Mouse (Mus musculus) bone marrow, adult 2 months (tissue): ENCODE measurements at regions not wholly inside any gene's neighbourhood (a gene's known extent, or its start where the extent isn't known, plus 50 kb on each side); places are given as distances from the start of the nearest gene placed in this dataset.

Source experiments
- H3K27ac ChIP-seq: fragments of 200-500 bp; 2 replicates; pipeline ENCODE4 v1.5.1; 2012; ENCODE audit warnings: low read depth, mild to moderate bottlenecking, control low read depth, inconsistent platforms, low read length; ENCODE audit not compliant: control insufficient read depth, poor library complexity, insufficient read depth
- H3K4me1 ChIP-seq: fragments of 200-500 bp; 2 replicates; pipeline ENCODE4 v1.6.1; 2011; ENCODE audit warnings: low read length; ENCODE audit not compliant: control insufficient read depth, insufficient read depth
- H3K4me3 ChIP-seq: fragments of 200-500 bp; replicated peaks from 2 replicates; pipeline ENCODE3; 2011; ENCODE audit warnings: mild to moderate bottlenecking, low read depth, low read length, control low read depth; ENCODE audit not compliant: control insufficient read depth
- CTCF ChIP-seq: fragments of 200-500 bp; IDR thresholded peaks from 2 replicates; pipeline ENCODE4 v1.5.1; 2011; ENCODE audit warnings: low read length, control low read depth; ENCODE audit not compliant: control insufficient read depth, insufficient read depth
- POLR2A ChIP-seq: fragments of 200-500 bp; IDR thresholded peaks from 2 replicates; pipeline ENCODE4 v1.6.1; 2011; ENCODE audit warnings: low read depth, mild to moderate bottlenecking, control low read depth, low read length, borderline replicate concordance; ENCODE audit not compliant: control insufficient read depth
- WGBS: fragments of 180-500 bp; shearing (Covaris S2); methylation state at CpG from one replicate; pipeline ENCODE4 v1.1.7; 2018; 5-methylcytosine and 5-hydroxymethylcytosine counted together

DNA sequence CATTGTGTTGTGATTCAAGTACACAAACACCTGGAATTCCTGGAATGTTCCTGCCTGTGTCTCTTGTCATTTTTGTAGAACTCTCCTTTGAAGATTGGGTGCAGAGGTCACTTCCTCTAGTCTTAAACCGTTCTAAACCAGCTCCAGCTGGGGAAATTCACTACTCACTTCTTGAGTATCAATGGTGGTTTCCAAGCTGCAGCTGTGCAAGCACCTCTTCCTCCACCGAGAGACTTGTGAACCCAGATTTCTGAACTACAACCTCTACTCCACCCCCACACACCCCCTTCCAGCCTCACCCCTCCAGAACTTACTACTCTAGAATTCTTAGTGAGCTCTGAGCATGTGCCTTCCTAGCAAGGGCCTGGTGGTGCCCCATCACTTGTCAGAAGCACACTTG lies 1387.0 kb downstream of the Gsdmc2 start:
- H3K4me3 ChIP-seq, result no peak overlapping the region
- TF ChIP-seq POLR2A, result no peak
- TF ChIP-seq CTCF, result no peak
- H3K27ac ChIP-seq, result no peak overlapping the region
- H3K4me1 ChIP-seq, result no peaks in the 10 kb centered on the region; the same call in 1 of the 2 replicates
- 23% methylated on average over 2 of the region's 2 CpGs for WGBS

DNA sequence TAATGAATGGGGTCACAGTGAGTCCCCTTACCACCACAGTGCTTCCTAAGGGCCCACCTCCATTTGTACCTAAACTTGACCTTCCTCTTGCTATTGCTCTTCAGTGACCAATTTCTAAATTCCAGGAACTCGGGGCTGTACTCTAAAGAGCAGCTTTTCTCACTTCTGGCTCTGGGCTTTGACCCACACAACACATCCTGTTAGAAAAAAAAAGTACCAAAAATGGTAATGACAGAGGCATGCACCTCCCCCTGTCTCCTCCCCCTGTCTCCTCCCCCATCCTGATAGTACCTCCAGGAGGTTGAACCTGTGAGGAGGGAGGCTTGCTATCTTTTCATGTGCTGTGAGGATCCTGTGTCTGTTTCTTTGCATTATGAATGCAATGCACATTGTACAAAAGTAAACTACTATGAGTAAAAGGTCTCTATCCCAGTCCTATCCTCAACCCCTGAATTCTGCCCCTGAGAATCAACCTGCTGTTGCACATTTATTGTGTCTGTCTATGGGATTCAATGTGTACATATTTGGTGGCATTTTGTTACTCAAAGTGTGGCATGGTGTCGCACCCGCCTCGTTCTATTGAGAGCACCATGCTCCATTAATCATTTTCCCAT lies 1387.8 kb downstream of the Gsdmc2 start:
- Histone ChIP-seq H3K4me1 (no peaks in the 10 kb centered on the region; the same call in 1 of the 2 replicates), H3K4me3 (no peak overlapping the region), H3K27ac (no peak overlapping the region)
- WGBS, result 70% methylated on average over 4 of the region's 4 CpGs
- no peak for TF ChIP-seq CTCF
- no peak for TF ChIP-seq POLR2A

DNA sequence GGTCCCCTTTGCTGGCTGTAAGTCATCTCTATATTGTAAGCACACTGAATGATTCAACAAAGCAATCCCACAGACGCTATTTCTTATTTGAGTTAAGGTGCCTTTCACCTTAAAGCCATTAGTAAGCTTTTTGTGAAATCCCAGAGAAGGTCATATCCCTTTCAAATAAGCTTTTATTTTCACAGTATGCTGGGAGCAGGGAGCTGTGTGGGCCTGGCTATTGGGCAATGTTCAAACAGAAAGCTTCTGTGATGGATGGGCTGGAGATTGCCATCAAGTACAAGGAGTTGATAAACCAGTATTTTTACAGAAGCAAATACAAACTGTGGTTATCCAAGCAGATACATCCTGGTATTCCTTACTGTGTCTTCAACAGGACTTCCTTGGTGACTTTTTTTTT lies 1389.0 kb downstream of the Gsdmc2 start:
- WGBS, result 75% methylated on average over 1 of the region's 1 CpGs
- H3K4me3 ChIP-seq, result no peak overlapping the region

GRCm38 (mm10) chr15:62448116-62448515 lies 1396.9 kb downstream of the Gsdmc2 start:
- Histone ChIP-seq H3K4me1 (no peaks in the 10 kb centered on the region), H3K27ac (no peak overlapping the region), H3K4me3 (no peak overlapping the region)
- no peak for TF ChIP-seq CTCF
- TF ChIP-seq POLR2A, result no peak
- WGBS, result 77% methylated on average over 3 of the region's 3 CpGs

More for the DNA sequence above, 1389.0 kb downstream of the Gsdmc2 start:
- TF ChIP-seq CTCF (no peak), POLR2A (no peak)
- Histone ChIP-seq H3K4me1 (no peaks in the 10 kb centered on the region; the same call in 1 of the 2 replicates), H3K27ac (no peak overlapping the region)

DNA sequence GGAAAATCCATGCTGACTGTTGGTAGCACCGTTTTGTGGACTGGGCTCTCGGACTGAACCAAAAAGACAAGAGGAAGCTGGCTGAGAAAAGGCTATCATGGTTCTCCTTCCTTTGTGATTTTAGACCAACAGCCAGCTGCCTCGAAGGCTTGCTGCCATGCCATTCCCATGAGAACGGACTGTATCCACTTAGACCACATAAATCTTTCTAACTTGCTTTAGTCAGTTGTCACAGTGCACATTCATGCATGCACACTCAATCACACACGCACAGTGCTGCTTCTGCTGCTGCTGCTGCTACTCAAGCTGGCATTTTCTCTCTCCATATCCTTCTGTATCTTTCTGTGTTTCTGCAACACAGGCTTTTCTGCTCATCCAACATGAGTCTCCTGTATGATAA lies 1405.8 kb downstream of the Gsdmc2 start:
- Histone ChIP-seq H3K4me1 (no peaks in the 10 kb centered on the region), H3K27ac (no peak overlapping the region), H3K4me3 (no peak overlapping the region)
- WGBS, result 66% methylated on average over 5 of the region's 5 CpGs
- TF ChIP-seq POLR2A (no peak), CTCF (no peak)

GRCm38 (mm10) chr15:62436631-62437030 lies 1408.3 kb downstream of the Gsdmc2 start:
- WGBS, result 80% methylated on average over 5 of the region's 5 CpGs
- TF ChIP-seq POLR2A, result no peak

DNA sequence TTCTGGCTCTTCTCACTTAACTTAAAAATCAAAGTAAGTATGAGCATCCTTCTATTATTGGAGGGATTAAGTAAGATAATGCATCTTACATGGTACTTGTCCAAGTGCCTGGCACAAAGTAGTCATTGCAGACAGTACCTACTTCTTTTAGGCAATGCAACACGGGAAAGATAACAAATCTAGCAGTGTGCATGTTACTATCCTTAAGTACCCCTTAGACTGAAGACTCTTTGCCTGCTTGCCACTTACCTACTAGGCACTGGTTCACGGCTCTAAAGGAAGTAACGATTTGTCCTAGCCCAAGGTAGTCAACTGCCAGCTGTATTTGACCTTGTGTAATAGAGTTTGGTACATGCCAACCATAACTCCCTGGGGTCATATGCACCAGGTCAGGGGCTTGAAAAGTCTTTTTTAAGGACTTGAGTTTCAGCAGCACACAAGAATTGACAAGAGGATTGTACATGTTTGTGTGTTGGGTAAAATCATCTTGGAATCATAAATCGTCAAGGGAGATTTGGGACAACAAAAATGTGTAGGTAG lies 1409.8 kb downstream of the Gsdmc2 start:
- 86% methylated on average over 4 of the region's 4 CpGs for WGBS
- Histone ChIP-seq H3K27ac (no peak overlapping the region), H3K4me3 (no peak overlapping the region), H3K4me1 (no peaks in the 10 kb centered on the region)
- TF ChIP-seq CTCF (no peak), POLR2A (no peak)

More at GRCm38 (mm10) chr15:62436631-62437030, 1408.3 kb downstream of the Gsdmc2 start:
- no peaks in the 10 kb centered on the region for H3K4me1 ChIP-seq
- no peak overlapping the region for H3K27ac ChIP-seq
- no peak overlapping the region for H3K4me3 ChIP-seq

- Histone ChIP-seq H3K4me3 (no peak overlapping the region), H3K27ac (no peak overlapping the region), H3K4me1 (no peaks in the 10 kb centered on the region)
- 82% methylated on average over 1 of the region's 1 CpGs for WGBS
- TF ChIP-seq CTCF, result no peak
- no peak for TF ChIP-seq POLR2A
Observed at GRCm38 (mm10) chr15:62432742-62433245, 1412.2 kb downstream of the Gsdmc2 start.

DNA sequence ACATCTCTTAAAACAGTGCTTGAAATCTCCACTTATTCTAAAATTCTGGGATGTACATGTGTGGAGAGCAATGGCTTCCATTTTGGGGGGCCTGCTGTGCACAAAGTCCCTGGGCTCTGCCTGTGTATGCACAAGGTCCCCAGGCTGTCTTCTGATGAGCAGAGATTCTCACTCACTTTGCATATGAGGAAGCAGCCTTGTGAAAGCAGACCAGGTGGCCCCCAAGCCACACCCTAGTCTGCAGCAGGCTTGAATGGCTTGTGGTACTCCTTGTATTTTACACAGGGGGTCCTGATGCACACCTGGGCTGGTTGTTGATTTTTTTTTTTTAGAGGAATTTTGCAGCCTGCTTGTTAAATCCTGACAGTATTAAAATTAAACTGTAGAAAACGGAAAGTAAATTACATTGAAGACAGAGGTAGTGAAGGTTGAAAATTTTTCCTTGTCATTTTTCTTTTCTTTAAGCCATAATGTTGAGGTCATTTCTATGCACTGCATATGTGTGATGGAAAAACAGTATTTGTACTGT lies 1413.8 kb downstream of the Gsdmc2 start:
- H3K4me1 ChIP-seq, result no peaks in the 10 kb centered on the region
- TF ChIP-seq CTCF, result no peak
- TF ChIP-seq POLR2A, result no peak
- H3K4me3 ChIP-seq, result no peak overlapping the region
- WGBS, result 74% methylated on average over 1 of the region's 1 CpGs
- H3K27ac ChIP-seq, result no peak overlapping the region
